ENCODE assay signal across 24 mouse cellular contexts in the genomic region with DNA sequence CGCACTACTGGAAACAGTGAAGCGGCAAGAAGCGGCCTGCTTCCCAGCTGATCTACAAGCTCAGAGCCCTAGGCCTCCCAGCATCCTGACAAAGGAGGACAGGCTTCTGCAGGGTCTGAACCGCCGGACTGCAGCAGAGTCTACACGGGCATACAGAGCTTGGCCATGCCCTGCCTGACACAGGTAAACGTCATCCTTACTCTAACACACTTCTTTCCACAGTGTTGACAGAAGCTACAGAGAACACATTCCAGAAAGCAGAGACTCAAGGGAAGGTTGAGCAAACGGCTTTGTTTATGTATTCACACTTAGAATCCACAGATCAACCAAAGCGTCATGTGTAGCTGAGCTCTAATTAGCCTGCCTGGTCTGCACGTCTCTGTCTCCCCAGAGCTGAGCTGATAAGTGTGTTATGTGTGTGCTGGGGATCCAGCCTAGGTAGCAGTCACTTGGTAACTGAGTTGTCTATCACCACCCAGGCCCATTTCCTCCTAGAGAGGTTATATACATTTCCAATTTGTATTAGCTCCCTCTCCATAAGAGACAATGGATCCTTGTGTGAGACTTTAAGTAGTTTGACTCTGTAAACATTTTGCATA.
A peak's percentile ranks its signal among the peaks of the same experiment; 100 is the strongest.
DNase-seq lines count a peak whose midpoint lies in the region; ATAC-seq and TF ChIP-seq lines count a peak whose summit lies in the region.
"Had no signal": no experiment of that assay in that cellular context is flagged by ENCODE, and none has a peak within 500 bp of the region (broad histone marks: within the 10 kb centered on the region; RNA-seq: fewer than 3 reads in every experiment).

No protein-coding gene starts in this region.

- TF ChIP-seq CTCF in heart, postnatal 0 days (IDR thresholded peaks at IDR 0.05; ENCODE audit: low read depth): no peak
- no peak for TF ChIP-seq CTCF in lung, postnatal 0 days (IDR thresholded peaks at IDR 0.05)

- no peak overlapping the region for H3K4me2 ChIP-seq in heart, embryonic 12.5 days
- H3K4me2 ChIP-seq in heart, postnatal 0 days (ENCODE audit: low read depth, low read length): no peak overlapping the region
- no peak overlapping the region for H3K4me2 ChIP-seq in lung, postnatal 0 days (replicated peaks; ENCODE audit: low read depth, low read length)
- H3K4me2 ChIP-seq: embryonic facial prominence, embryonic 12.5 days; limb, embryonic 13.5 days; neural tube, embryonic 15.5 days had no signal

- no peak for TF ChIP-seq EP300 in heart, postnatal 0 days (IDR thresholded peaks at IDR 0.05; ENCODE audit: low read depth)
- no peak for TF ChIP-seq EP300 in lung, postnatal 0 days (IDR thresholded peaks at IDR 0.05)

- no peaks in the 10 kb centered on the region for H3K27me3 ChIP-seq in heart, embryonic 12.5 days (replicated peaks)
- no peaks in the 10 kb centered on the region for H3K27me3 ChIP-seq in heart, postnatal 0 days (ENCODE audit: control insufficient read depth, insufficient read depth, low read length)
- H3K27me3 ChIP-seq in lung, postnatal 0 days (replicated peaks; ENCODE audit: insufficient read depth, low read length): no peaks in the 10 kb centered on the region
- H3K27me3 ChIP-seq: embryonic facial prominence, embryonic 12.5 days; limb, embryonic 13.5 days; neural tube, embryonic 15.5 days had no signal

- peak overlapping the region; percentile 70 for H3K27ac ChIP-seq in heart, embryonic 12.5 days (ENCODE audit: poor library complexity, severe bottlenecking)
- peak overlapping the region; percentile 61 for H3K27ac ChIP-seq in heart, postnatal 0 days (ENCODE audit: low read depth)
- H3K27ac ChIP-seq in lung, postnatal 0 days (ENCODE audit: low read length): no peak overlapping the region
- H3K27ac ChIP-seq: embryonic facial prominence, embryonic 12.5 days; limb, embryonic 13.5 days; liver, embryonic 14.5 days; macrophage; neural tube, embryonic 15.5 days had no signal

- no peak overlapping the region for H3K4me3 ChIP-seq in heart, embryonic 12.5 days
- no peak overlapping the region for H3K4me3 ChIP-seq in heart, postnatal 0 days (ENCODE audit: low read depth, low read length)
- no peak overlapping the region for H3K4me3 ChIP-seq in lung, postnatal 0 days (ENCODE audit: low read depth, low read length)
- H3K4me3 ChIP-seq: embryonic facial prominence, embryonic 12.5 days; limb, embryonic 13.5 days; neural tube, embryonic 15.5 days had no signal

- DNase-seq in heart, postnatal 10 days: no peak
- no peak for DNase-seq in heart, postnatal 0 days (ENCODE audit: low spot score)
- no peak for DNase-seq in heart, postnatal 25 days (ENCODE audit: low spot score)
- DNase-seq in lung, postnatal 0 days (ENCODE audit: low spot score): no peak
- no peak for DNase-seq in lung, postnatal 10 days
- DNase-seq: adrenal gland, postnatal 25 days; B cell, adult 2 months; cerebellum, adult 11-12 months; cerebellum, adult 9-11 months; embryo, embryonic 11 days; kidney, adult 18-20 months; kidney, postnatal 4 days; midbrain, embryonic 14.5 days; retina, postnatal 1 day; right cerebral cortex, postnatal 14 days; thymus, postnatal 4 days had no signal

- H3K9ac ChIP-seq in heart, embryonic 12.5 days: no peak overlapping the region
- H3K9ac ChIP-seq in heart, postnatal 0 days (replicated peaks; ENCODE audit: low read depth, low read length): no peak overlapping the region; the same call in 1 of the 2 replicates
- H3K9ac ChIP-seq in lung, postnatal 0 days (replicated peaks; ENCODE audit: low read depth): no peak overlapping the region
- H3K9ac ChIP-seq: embryonic facial prominence, embryonic 12.5 days; limb, embryonic 13.5 days; liver, embryonic 14.5 days; neural tube, embryonic 15.5 days had no signal

- peak; percentile 51; the same call in 1 of the 2 replicates for ATAC-seq in heart, embryonic 12.5 days (ENCODE audit: insufficient number of reproducible peaks, low FRiP score)
- ATAC-seq in heart, postnatal 0 days (ENCODE audit: insufficient read depth, low read depth): peak; percentile 82
- ATAC-seq in lung, postnatal 0 days: peak; percentile 25; the same call in 1 of the 2 replicates
- ATAC-seq: forebrain, embryonic 16.5 days; hindbrain, embryonic 16.5 days had no signal

- H3K9me3 ChIP-seq in heart, embryonic 12.5 days (replicated peaks): no peaks in the 10 kb centered on the region
- H3K9me3 ChIP-seq in heart, postnatal 0 days (replicated peaks; ENCODE audit: control insufficient read depth, low read length): no peaks in the 10 kb centered on the region
- H3K9me3 ChIP-seq in lung, postnatal 0 days (ENCODE audit: low read length): no peaks in the 10 kb centered on the region
- H3K9me3 ChIP-seq: embryonic facial prominence, embryonic 12.5 days; limb, embryonic 13.5 days; neural tube, embryonic 15.5 days had no signal

- peaks cover 72% of the 10 kb centered on the region for H3K36me3 ChIP-seq in heart, embryonic 12.5 days
- H3K36me3 ChIP-seq in heart, postnatal 0 days (replicated peaks; ENCODE audit: control insufficient read depth, insufficient read depth, low read length): peaks cover 81% of the 10 kb centered on the region
- H3K36me3 ChIP-seq in lung, postnatal 0 days (ENCODE audit: insufficient read depth, low read length): peaks cover 60% of the 10 kb centered on the region

- 0 out of 2 replicates have a peak, but pooled peaks cover 3% of the 10 kb centered on the region for H3K4me1 ChIP-seq in heart, embryonic 12.5 days (replicated peaks)
- no peaks in the 10 kb centered on the region for H3K4me1 ChIP-seq in heart, postnatal 0 days (ENCODE audit: control insufficient read depth, insufficient read depth)
- no peaks in the 10 kb centered on the region for H3K4me1 ChIP-seq in lung, postnatal 0 days (ENCODE audit: insufficient read depth, low read depth, low read length)
- H3K4me1 ChIP-seq: embryonic facial prominence, embryonic 12.5 days; limb, embryonic 13.5 days; neural tube, embryonic 15.5 days had no signal

- 58% methylated on average over 10 of the region's 10 CpGs for WGBS in heart, embryonic 12.5 days
- WGBS in heart, postnatal 0 days: 48% methylated on average over 10 of the region's 10 CpGs
- WGBS in lung, postnatal 0 days: 52% methylated on average over 10 of the region's 10 CpGs

- intact Hi-C loops in heart, postnatal 10 days (cut with DNase I): no loop called here
- intact Hi-C loops in heart, postnatal 25 days (cut with DNase I): no loop called here

Comparison
In these comparisons a context has a peak if more than half of its experiments do, and no peak if none do; other contexts are left out.
1. ATAC-seq: peak in every context shown above with its lines; median percentile 82 in heart, postnatal 0 days; 51 in heart, embryonic 12.5 days; 25 in lung, postnatal 0 days.